Mouse (Mus musculus): Measurements from ENCODE around the gene Mapk14. TPM values are rescaled to one million over a fixed set of nuclear protein-coding genes. Genes with fewer than 3 reads are reported as not detected.

Mapk14 gene
- total and polyA plus RNA-seq, 2 experiments from 2014 or later = 19.0 to 40.5 TPM

- Histone ChIP-seq H3K4me2 (ENCODE audit: low read depth, low read length, poor library complexity, severe bottlenecking) (no peak overlapping the region), H3K4me3 (ENCODE audit: low read depth, low read length) (no peak overlapping the region), H3K36me3 (ENCODE audit: insufficient read depth, low read length) (no peaks in the 10 kb centered on the region), H3K27me3 (ENCODE audit: insufficient read depth, low read length) (no peaks in the 10 kb centered on the region), H3K9ac (replicated peaks; ENCODE audit: low read length, poor library complexity, severe bottlenecking) (no peak overlapping the region), H3K4me1 (ENCODE audit: insufficient read depth, low read length) (no peaks in the 10 kb centered on the region), H3K9me3 (ENCODE audit: low read length) (no peaks in the 10 kb centered on the region), H3K27ac (ENCODE audit: low read depth, low read length) (no peak overlapping the region)
- DNase-seq (ENCODE audit: low spot score) = no peak
- 72% methylated on average over 5 of the region's 5 CpGs for WGBS
- no peak for TF ChIP-seq CTCF (IDR thresholded peaks at IDR 0.05)
- no peak for ATAC-seq (ENCODE audit: low FRiP score)
These were observed 65.3 kb downstream of the Mapk14 start for GRCm38 (mm10) chr17:28756447-28756846.

DNA sequence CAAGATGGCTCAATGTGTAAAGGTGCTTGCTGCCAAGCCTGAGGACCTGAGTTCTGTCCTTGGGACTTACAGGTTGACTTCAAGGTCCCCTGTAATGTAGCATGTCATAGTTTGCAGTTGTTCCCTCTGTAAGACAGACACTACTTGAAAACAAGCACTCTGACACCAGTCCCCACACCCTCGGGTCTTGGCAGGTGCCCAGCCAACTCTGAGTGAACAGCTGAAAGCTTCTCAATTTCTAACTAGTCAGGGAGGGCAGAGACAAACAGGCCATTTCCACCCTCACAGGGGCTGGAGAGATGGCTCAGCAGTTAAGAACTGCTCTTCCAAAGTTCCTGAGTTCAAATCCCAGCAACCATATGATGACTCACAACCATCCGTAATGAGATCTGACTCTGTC lies 66.3 kb downstream of the Mapk14 start:
- no peak for ATAC-seq (ENCODE audit: low FRiP score)
- H3K9me3 ChIP-seq (ENCODE audit: low read length) = no peaks in the 10 kb centered on the region
- H3K9ac ChIP-seq (replicated peaks; ENCODE audit: low read length, poor library complexity, severe bottlenecking) = no peak overlapping the region
- no peak overlapping the region for H3K27ac ChIP-seq (ENCODE audit: low read depth, low read length)
- H3K27me3 ChIP-seq (ENCODE audit: insufficient read depth, low read length) = no peaks in the 10 kb centered on the region
- 85% methylated on average over 2 of the region's 2 CpGs for WGBS
- H3K4me2 ChIP-seq (ENCODE audit: low read depth, low read length, poor library complexity, severe bottlenecking) = no peak overlapping the region
- DNase-seq (ENCODE audit: low spot score) = no peak
- H3K4me1 ChIP-seq (ENCODE audit: insufficient read depth, low read length) = no peaks in the 10 kb centered on the region
- H3K4me3 ChIP-seq (ENCODE audit: low read depth, low read length) = no peak overlapping the region
- no peaks in the 10 kb centered on the region for H3K36me3 ChIP-seq (ENCODE audit: insufficient read depth, low read length)
- TF ChIP-seq CTCF (IDR thresholded peaks at IDR 0.05) = no peak

DNA sequence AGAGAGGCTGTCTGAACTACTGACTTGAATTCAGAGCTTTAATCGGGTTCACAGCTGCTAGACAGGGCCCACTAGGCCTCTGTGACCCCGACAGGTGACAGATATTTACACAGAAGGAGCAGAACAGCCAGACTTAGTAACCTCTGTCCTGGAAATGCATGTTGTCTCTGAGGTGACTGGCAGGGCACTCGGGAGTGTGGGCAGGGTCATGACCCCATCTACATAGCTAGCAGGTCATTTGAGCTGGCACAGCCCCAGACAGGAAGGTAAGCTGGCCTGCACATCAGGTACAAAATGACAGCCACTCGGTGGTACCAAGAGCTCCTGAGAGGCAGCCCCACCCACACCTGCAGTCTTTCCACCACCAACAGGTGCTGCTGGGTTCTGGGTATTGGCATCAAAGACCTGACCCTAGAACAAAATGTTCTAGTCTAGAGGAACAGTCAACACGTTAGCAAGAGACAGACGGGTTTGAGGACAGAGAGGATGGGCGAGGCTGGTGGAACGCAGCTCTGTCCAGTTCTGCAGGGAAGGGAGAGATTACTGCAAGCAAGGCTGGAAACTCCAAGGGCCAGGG lies 69.7 kb downstream of the Mapk14 start:
- no peaks in the 10 kb centered on the region for H3K27me3 ChIP-seq (ENCODE audit: insufficient read depth, low read length)
- H3K4me2 ChIP-seq (ENCODE audit: low read depth, low read length, poor library complexity, severe bottlenecking) = no peak overlapping the region
- 78% methylated on average over 8 of the region's 8 CpGs for WGBS
- ATAC-seq (ENCODE audit: low FRiP score) = no peak
- H3K9me3 ChIP-seq (ENCODE audit: low read length) = no peaks in the 10 kb centered on the region
- no peak for TF ChIP-seq CTCF (IDR thresholded peaks at IDR 0.05)
- no peak overlapping the region for H3K4me3 ChIP-seq (ENCODE audit: low read depth, low read length)
- no peak overlapping the region for H3K27ac ChIP-seq (ENCODE audit: low read depth, low read length)
- no peak overlapping the region for H3K9ac ChIP-seq (replicated peaks; ENCODE audit: low read length, poor library complexity, severe bottlenecking)
- no peaks in the 10 kb centered on the region for H3K36me3 ChIP-seq (ENCODE audit: insufficient read depth, low read length)
- H3K4me1 ChIP-seq (ENCODE audit: insufficient read depth, low read length) = no peaks in the 10 kb centered on the region
- DNase-seq (ENCODE audit: low spot score) = no peak

DNA sequence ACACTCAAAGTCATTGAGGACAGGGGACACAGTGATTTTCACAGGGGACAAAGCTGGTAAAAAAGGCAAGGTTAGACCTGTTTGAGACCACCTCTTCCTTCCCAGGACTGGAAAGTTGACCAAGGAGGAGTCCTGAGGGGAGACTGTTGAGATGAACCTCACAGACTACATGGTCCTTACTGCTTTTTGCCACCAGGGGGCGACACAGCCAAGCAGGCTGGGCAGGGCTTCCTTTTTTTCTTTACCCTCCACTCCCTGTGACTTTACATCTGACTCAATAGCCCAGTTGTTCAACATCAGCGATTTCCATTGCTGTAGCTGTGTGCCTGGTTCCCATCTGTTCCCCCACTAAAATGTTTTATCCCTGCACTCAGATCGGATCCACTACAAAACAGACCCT lies 70.7 kb downstream of the Mapk14 start:
- Histone ChIP-seq H3K4me2 (ENCODE audit: low read depth, low read length, poor library complexity, severe bottlenecking) (no peak overlapping the region), H3K36me3 (ENCODE audit: insufficient read depth, low read length) (no peaks in the 10 kb centered on the region), H3K27me3 (ENCODE audit: insufficient read depth, low read length) (no peaks in the 10 kb centered on the region), H3K9me3 (ENCODE audit: low read length) (no peaks in the 10 kb centered on the region), H3K4me1 (ENCODE audit: insufficient read depth, low read length) (no peaks in the 10 kb centered on the region), H3K27ac (ENCODE audit: low read depth, low read length) (no peak overlapping the region), H3K9ac (replicated peaks; ENCODE audit: low read length, poor library complexity, severe bottlenecking) (no peak overlapping the region), H3K4me3 (ENCODE audit: low read depth, low read length) (no peak overlapping the region)
- DNase-seq (ENCODE audit: low spot score) = peak; percentile 36
- 16% methylated on average over 3 of the region's 3 CpGs for WGBS
- no peak for ATAC-seq (ENCODE audit: low FRiP score)
- TF ChIP-seq CTCF (IDR thresholded peaks at IDR 0.05) = peak; percentile 86

- Histone ChIP-seq H3K4me3 (ENCODE audit: low read depth, low read length) (no peak overlapping the region), H3K9ac (replicated peaks; ENCODE audit: low read length, poor library complexity, severe bottlenecking) (no peak overlapping the region), H3K36me3 (ENCODE audit: insufficient read depth, low read length) (no peaks in the 10 kb centered on the region), H3K27me3 (ENCODE audit: insufficient read depth, low read length) (peaks cover 24% of the 10 kb centered on the region), H3K4me1 (ENCODE audit: insufficient read depth, low read length) (peaks cover 12% of the 10 kb centered on the region), H3K4me2 (ENCODE audit: low read depth, low read length, poor library complexity, severe bottlenecking) (no peak overlapping the region), H3K27ac (ENCODE audit: low read depth, low read length) (no peak overlapping the region), H3K9me3 (ENCODE audit: low read length) (no peaks in the 10 kb centered on the region)
- DNase-seq (ENCODE audit: low spot score) (no peak), ATAC-seq (ENCODE audit: low FRiP score) (no peak)
- 81% methylated on average over 3 of the region's 3 CpGs for WGBS
- no peak for TF ChIP-seq CTCF (IDR thresholded peaks at IDR 0.05)
These were observed 75.1 kb downstream of the Mapk14 start for GRCm38 (mm10) chr17:28766203-28766602.

DNA sequence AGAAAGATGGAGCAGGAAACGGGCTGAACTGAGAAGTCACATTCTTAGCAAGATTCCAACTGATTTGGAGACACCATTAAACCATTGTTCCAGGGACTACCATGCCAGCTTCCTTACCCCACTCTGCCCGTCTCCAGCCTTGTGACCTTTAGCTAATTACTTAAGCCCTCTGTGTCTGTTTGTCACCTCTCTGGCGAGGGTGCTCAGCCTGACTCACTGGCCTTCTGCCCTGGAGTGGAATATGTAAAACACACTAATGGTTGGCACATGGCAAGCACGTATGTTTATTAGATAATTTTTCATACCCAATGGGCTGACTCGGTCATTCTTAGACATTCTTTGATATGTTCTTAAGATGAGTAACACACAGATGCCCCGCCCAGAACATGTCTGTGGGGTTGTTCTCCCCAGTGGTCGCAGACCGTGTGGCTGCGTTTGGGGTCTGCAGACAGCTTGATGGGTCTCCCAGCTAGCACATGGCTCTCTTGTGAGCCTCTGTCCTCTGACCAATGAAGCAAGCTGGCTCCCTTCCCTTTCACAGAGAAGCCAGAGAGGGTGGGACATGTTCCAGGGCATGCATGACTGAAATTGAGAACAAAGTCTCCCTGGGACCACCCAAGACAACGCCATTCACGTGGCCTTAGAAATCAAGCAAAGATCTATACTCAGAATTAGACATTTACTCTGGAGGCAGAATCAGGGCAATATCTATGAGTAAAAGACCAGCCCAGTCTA lies 75.8 kb downstream of the Mapk14 start:
- Histone ChIP-seq H3K9ac (replicated peaks; ENCODE audit: low read length, poor library complexity, severe bottlenecking) (no peak overlapping the region), H3K4me2 (ENCODE audit: low read depth, low read length, poor library complexity, severe bottlenecking) (no peak overlapping the region), H3K4me3 (ENCODE audit: low read depth, low read length) (no peak overlapping the region), H3K4me1 (ENCODE audit: insufficient read depth, low read length) (peaks cover 12% of the 10 kb centered on the region), H3K27me3 (ENCODE audit: insufficient read depth, low read length) (peaks cover 24% of the 10 kb centered on the region), H3K9me3 (ENCODE audit: low read length) (no peaks in the 10 kb centered on the region), H3K27ac (ENCODE audit: low read depth, low read length) (no peak overlapping the region), H3K36me3 (ENCODE audit: insufficient read depth, low read length) (no peaks in the 10 kb centered on the region)
- no peak for ATAC-seq (ENCODE audit: low FRiP score)
- TF ChIP-seq CTCF (IDR thresholded peaks at IDR 0.05) = no peak
- peak; percentile 13 for DNase-seq (ENCODE audit: low spot score)
- 73% methylated on average over 11 of the region's 11 CpGs for WGBS

Measured in midbrain, postnatal 0 days (tissue).